Mouse (Mus musculus): ENCODE results near the gene Armc9.

GRCm38 (mm10) chr1:86144001-86144944, 10.3 kb upstream of the Armc9 start:
- peak; percentile 19; the same call in 1 of the 2 replicates for TF ChIP-seq CTCF (IDR thresholded peaks at IDR 0.05; ENCODE audit: low read depth, low read length)
- no peak for TF ChIP-seq POLR2A (IDR thresholded peaks at IDR 0.05; ENCODE audit: extremely low read depth, insufficient read depth, low read length)

Data from liver, adult 2 months (tissue).